Mouse (Mus musculus) frontal cortex, postnatal 25 days (tissue): ENCODE measurements around the gene Ctsf.
A peak's percentile ranks its signal among the peaks of the same experiment; 100 is the strongest.
"Not testable (repeated sequence)": the region's sequence is repeated elsewhere in the genome, so short reads cannot be mapped to it uniquely, and the experiment has no call there.

Experiments used
- DNase-seq, 2 experiments: peaks; one replicate each; pipeline ENCODE4 v3.0.0; 2022; ENCODE audit warnings: low spot score in 2 of 2

The Ctsf gene

GRCm38 (mm10) chr19:4854552-4855469 lies at the start of gene Ctsf:
TSS of gene Ctsf (plus strand) at chr19:4855130.
- DNase-seq: peak; percentile 71 to 84

DNA sequence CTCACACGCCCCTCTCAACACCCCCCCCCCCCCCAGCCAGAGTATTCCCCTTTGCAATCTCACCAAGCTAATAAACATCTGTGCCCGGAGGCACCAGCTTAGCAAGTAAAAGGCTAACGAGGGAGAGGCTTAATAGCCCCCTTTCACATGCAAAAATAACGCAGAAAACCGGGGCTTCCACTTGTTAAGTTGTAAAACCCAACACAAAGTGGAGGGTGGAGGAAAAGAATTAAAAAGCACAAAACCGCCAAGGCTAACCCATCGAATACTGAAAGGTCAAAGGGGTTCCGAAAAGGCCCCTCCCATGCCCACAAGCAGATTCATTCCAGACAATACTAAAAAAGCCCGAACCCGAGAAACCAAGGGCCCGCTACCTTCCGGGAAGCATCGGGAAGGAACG lies 44.6 kb upstream of the Ctsf start:
- DNase-seq: no peak

DNA sequence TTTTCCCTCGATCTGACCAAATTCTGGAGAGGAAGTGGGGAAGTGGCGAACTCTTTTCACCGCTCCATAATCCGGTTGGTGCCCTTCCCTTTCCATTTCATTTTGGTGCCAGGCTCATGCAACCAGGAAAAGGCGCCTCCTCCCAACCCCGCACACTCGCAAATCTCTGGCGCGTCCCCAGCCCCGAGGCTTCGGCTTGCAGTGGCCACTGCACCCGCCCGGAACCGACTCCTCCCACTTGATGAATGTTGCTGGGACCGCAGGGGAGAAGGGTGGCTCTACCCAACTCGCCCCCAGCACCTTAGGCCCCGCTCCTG lies 44.2 kb upstream of the Ctsf start:
- no peak for DNase-seq

DNA sequence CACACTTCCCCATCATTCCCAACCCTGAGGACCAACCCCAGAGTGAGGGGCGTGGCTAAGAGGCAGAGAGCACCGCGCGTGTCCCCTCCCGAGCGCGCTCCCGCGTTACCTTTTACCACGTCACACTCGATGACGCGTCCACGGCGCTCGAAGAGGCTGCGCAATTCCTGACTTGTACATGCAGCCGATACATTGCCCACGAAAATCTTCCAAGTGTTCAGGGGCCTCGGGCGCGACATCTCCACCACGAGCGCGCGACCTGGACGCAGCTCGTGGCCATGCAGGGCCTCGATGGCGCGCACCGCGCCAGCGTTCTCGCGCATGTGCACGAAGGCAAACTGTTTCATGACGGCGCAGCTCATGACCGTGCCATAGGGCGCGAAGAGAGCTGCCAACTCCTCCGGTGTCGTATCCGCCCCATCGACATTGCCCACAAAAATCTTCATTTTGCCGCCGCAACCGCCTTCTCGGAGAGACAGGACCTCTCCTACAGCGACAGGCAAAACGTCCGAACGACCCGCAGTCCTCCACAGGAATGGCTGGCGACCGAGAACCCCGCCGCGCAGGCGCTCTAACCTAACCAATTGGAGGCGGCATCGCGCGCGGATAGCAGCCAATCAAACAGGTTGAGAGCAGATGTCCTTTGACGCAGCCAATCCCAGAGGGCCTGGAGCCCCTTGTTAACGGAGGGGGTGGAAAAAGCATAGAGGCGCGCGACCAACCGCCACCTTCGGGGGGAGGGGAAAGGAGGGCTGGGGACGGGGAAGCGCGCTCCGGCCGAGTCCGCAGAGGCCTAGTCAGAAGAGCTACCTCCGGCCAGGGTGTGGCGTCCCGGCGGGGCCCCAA lies 43.6 kb upstream of the Ctsf start, which contains the start of the genes Gm21992 and Rbm14:
Gm21992 (minus strand) TSS at position 550 of the 846 bp plus-strand sequence.
Rbm14 (minus strand) TSS at position 572 of the 846 bp plus-strand sequence.
- peak; percentile 95 to 97 for DNase-seq

GRCm38 (mm10) chr19:4811909-4812242 lies 43.1 kb upstream of the Ctsf start:
- no peak for DNase-seq

DNA sequence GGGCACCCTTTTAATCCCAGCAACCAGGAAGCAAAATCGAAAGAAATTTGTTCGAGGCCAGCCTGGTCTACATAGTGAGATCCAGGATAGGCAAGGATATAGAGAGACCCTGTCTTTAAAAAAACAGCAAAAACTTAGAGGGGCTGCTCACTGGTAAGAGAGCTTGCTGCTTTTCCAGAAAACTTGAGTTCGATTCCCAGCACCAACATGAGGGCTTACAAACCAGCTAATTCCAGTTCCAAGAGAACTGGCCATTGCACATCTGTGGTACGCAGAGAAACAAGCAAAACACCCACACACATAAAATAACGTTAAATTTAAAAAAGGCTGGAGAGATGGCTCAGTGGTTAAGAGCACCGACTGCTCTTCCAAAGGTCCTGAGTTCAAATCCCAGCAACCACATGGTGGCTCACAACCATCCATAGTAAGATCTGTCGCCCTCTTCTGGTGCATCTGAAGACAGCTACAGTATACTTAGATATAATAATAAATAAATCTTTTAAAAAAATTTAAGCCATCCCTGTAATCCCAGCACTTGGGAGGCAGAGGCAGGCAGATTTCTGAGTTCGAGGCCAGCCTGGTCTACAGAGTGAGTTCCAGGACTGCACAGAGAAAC lies 42.5 kb upstream of the Ctsf start:
- DNase-seq: not testable (repeated sequence)

DNA sequence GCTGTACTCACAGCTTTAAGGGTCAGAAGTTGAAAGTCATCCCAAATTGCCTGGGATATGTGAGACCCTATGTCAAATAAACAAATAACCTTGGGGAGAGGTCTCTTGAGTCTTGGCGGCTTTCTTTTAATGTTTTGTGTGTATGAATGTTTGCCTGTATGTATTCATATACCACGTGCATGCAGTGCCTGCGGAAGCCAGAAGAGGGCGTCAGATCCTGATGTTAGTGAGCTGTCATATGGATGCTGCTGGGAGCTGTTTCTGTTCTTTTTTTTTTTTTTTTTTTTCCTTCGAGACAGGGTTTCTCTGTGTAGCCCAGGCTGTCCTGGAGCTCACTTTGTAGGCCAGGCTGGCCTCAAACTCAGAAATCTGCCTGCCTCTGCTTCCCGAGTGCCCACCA lies 41.9 kb upstream of the Ctsf start:
- no peak for DNase-seq

- no peak for DNase-seq
Measured at GRCm38 (mm10) chr19:4817182-4817835, 37.6 kb upstream of the Ctsf start.

GRCm38 (mm10) chr19:4820678-4821303 lies 34.1 kb upstream of the Ctsf start:
- DNase-seq: peak; percentile 29 to 30

DNA sequence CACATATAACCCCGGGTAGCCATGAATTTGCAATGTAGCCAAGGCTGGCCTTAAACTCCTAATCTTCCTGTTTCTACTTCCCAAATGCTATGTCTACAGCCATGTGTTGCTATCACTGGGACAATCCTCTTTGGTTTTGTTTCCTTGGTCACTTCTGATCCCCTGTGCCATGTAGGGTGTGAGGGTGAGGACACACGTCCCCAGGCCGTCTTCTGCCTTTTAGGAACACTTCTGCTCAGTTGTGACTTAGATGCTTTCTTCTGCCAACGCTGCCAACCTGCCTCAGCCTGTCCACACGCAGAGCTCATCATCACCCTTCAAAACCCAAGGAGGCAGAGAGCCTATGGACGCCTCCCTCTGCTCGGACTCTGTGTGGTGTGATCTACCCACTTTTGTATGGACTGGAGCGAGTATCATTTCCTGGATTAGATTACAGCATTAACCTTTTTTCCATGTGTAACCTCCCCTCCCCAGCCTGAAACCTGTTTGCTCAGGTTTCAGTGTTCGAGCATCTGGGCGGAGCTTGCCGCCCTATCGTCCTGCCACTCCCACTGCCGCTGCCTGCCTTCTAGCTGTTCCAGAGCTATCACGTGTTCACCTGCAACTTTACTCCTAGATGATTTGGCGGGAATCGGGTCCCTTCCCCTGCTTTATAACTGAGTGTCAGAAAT lies 26.4 kb upstream of the Ctsf start:
- no peak for DNase-seq

- DNase-seq: no peak
Measured at GRCm38 (mm10) chr19:4829156-4829555, 25.8 kb upstream of the Ctsf start.

DNA sequence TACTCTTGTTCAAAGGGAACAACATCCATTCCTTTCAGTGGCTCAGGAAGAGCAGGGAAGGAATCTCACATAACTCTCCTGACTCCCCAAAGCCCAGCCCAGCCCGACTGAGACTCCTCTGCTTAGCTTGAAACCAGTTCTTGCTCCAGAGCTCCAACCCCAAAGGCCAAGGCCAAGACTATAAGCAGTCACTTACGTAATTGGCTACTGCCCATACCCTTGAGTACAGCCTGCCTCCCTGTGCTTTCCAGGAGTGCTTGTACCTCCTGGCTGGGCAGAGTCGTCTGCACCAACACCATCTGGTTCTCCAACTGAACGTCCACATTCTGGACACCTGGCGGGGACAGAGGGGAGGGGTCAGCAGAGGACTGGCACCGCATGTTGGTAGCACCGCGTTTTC lies 21.0 kb upstream of the Ctsf start:
- DNase-seq: no peak

DNA sequence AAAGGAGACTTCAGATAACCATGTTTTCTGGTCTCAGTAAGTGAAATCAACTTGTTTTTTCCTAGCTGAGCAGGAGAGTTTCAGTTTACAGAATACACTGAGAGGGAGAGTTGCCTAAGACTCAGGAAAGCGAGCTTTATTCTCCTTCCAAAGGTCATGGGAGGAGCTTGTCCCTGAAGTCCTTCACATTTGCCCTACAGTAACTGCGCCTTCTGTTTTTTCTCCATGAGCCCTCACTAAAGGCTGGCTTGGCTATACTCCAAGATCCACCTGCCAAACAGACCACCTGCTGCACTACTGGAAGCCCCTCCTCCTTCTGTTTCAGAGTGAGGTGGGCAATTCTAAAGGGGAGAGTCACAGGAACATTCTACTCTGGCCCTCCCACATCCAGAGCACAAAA lies 18.8 kb upstream of the Ctsf start:
- DNase-seq: no peak

DNA sequence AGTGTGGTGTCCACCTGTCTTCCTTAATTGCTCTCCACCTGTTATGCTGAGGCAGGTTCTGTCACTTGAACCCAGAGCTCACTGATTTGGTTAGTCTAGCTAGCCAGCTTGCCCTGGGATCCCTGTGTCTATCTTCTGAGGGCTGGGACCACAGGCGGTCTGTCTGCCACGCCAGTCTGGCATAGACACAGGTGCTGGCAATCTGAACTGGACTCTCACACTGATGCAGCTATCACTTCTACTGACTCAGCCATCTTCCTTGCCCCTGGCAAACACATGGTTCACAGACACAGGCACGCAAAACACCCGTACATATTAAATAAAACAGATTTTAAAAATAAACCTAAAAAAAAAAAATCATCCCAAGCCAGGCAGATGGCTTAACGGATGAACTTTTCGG lies 17.9 kb upstream of the Ctsf start:
- no peak for DNase-seq

DNA sequence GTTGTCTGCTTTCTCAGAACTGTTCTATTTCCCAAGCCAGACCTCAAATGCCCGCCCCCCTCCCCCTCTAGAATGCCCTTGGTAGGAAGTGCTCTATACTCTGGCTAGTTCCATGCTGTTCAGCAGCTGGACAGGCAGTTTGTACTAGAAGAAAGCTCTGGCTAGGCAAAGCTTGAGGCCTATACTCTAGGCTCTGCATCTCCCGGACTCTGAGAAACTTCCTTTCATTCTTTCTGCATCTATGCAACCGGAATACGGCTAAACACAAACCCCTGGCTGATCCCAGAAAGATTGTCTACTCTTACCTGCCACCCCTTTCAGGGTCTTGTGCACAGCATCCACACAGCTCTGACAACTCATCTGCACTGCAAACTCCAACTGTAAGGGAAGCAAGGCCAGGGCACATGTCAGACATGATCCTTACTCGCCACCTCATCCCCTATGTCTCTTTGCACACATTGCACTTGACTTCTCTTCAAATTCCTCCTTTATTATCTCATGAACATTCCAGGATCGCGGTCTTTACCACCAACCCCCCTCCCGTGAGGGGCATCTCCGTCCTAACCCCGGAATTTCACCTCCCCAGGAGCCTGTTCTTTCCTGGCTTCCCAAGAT lies 16.3 kb upstream of the Ctsf start:
- DNase-seq: no peak

DNA sequence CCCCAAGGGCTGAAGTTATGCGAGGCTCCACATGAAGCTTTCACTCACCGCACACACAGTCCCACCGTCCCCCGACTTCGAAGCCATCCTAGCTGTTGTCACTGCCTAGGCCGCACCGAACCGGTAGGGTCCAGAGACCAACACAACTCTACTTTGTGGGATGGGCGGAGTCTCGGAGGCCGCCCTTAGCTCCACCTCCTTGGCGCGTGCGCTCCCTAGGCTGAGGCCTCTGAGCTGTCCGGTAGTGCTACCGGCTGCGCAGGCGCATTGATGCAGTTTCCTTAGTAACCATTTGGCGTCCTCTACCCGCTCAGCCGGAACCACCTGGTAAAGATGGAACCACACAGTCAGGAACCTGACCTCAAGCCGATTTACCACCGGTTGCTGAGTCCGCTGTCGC lies 15.8 kb upstream of the Ctsf start, which contains the start of the genes Ccs and Ccdc87:
Ccs (minus strand) TSS at position 184 of the 400 bp plus-strand sequence.
Ccdc87 (plus strand) TSS at position 218 of the 400 bp plus-strand sequence.
- peak; percentile 88 to 93 for DNase-seq

DNA sequence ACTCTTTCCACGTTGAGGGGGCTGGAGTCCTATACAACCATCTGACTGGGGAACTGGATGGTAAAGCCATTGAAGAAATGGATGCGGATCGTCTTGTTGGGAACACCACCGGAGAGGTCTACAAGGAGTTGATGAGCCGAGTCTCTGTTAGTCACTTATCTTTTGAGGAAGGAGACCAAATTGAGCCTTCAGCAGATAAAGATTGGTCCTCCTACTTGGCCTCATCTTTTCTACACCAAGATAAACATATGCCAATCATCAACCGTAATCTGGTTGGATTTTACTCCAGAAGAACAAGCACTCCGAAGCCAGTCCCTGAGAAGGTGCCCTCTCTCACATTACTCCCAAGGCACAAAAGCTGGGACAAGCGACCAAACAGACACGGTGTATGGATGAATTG lies 14.1 kb upstream of the Ctsf start:
- DNase-seq: no peak

GRCm38 (mm10) chr19:4842611-4843010 lies 12.3 kb upstream of the Ctsf start:
- no peak for DNase-seq

GRCm38 (mm10) chr19:4845846-4846245 lies 9.1 kb upstream of the Ctsf start:
- DNase-seq: no peak

- no peak for DNase-seq
Measured at GRCm38 (mm10) chr19:4847490-4847889, 7.4 kb upstream of the Ctsf start.
